Mouse (Mus musculus) myocyte (in vitro differentiated cells): Measurements from ENCODE around the gene Arvcf.

Experiments
- MAX ChIP-seq: IDR thresholded peaks from one replicate; pipeline ENCODE4 v1.6.1; 2011; ENCODE audit warnings: low read depth, mild to moderate bottlenecking, control low read depth
- POLR2A ChIP-seq: IDR thresholded peaks from one replicate; pipeline ENCODE4 v1.6.1; 2011; ENCODE audit warnings: low read depth, mild to moderate bottlenecking, control low read depth, moderate library complexity; ENCODE audit not compliant: insufficient read length
- POLR2AphosphoS2 ChIP-seq: IDR thresholded peaks from one replicate; pipeline ENCODE4 v1.6.1; 2011; ENCODE audit warnings: low read depth, control low read depth; ENCODE audit not compliant: insufficient read length

- no peak for TF ChIP-seq POLR2AphosphoS2
- no peak for TF ChIP-seq POLR2A
- TF ChIP-seq MAX = no peak
Observed at GRCm38 (mm10) chr16:18370197-18370596, 22.2 kb downstream of the Arvcf start.
